Mouse (Mus musculus) mature B cell (primary cell): ENCODE data around the gene Zfand2b.

ENCODE experiments used
- in situ Hi-C: fragments of 300-500 bp; cut with MboI; formaldehyde crosslinking; loops from 2 replicates; pipeline ENCODE4 v1.14.3; 2019

The Zfand2b gene

DNA sequence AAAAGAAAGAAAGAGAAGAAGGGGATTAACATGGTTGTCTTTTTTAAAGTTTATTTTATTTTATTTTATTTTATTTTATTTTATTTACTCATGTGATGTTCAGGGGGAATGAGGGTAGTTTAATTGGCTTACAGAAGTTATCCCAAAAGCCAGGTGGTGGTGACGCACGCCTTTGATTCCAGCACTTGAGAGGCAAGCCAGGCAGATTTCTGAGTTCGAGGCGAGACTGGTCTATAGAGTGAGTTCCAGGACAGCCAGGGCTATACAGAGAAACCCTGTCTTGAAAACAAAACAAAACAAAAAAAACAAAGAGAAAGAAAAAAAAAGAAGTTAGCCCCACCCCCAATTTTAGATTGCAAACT, 8.2 kb upstream of the Zfand2b start:
- in situ Hi-C loops: no loop called here

DNA sequence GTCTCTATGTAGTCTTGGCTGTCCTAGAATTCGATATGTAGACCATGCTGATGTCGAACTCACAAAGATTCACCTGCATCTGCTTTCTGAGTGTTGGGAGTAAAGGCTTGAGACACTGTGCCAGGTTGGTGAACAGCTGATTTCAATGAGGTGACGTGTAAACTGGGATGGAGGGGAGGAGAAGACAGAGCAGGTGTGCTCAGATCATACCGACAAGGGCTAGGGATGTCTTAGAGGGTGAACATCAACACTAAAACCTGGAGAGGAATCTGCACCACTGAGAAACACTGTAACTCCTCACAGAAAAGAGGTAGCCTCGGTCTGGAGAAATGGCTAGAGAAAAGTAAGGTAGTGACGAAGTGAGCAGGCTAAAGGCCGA, 364 bp upstream of the Zfand2b start:
- in situ Hi-C loops: no loop called here

DNA sequence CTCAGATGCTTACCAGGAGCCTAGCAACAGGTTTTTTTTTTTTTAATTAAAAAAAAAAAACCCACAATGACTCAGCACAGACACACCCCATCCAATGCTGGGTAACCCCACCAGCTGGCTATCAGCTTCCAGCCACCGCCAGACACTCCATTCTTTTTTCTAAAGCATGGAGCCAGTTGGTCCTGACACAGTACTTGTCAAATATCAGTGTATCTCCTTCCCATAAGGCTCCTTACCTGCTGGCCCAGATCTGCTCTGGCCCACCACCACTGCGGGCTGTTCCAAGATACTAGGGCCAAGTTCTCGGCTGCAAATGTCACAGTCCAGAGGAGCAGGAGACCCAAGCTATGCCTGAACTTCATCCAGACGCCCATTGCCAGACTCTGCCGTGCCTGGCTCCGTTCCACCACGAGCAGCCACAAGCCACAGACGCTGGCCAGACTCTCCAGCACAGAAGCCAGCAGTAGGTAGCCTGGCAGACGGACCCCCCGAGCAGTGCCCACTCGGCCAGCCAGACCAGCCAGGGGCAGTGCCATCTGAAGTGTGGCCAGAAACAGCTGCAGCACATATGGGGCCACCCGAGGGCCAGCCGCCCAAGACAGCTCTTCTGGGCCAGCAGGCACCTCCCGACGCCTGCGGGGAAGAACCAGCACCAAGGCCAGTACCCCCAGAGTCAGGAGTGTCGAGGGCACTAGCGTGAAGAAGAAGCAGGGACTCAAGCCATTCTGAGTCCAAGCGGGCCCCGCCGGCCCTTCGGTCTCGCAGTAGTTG, 11.1 kb downstream of the Zfand2b start:
- in situ Hi-C loops: no loop called here

DNA sequence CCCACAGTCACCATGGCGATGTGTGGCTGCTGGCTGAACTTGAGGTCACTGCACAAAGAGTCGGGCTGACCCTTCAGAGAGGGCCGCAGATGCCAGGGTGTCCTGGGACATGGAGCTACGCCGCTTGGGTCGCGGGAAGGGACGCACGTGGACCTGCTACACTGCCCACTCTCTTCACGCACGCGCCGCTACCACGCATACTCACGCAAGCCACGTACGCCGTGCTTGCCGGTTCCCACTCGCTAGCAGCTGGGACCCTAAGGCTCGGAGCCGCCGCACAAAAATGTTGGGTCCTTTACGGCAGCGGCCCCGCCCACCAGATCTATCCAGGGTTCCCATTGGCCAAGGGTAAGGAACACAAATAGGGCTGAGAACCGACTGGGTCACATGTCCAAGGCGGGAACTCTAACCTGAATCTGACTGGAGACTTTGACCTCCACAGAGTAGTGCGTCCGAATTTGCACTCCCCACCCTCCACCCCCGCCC, 11.7 kb downstream of the Zfand2b start, which contains the start of gene Abcb6:
Gene Abcb6, minus strand, starts transcription at position 288 of the 486 bp plus-strand sequence.
- in situ Hi-C loops: no loop called here

GRCm38 (mm10) chr1:75180741-75181140, 12.3 kb downstream of the Zfand2b start:
- in situ Hi-C loops: no loop called here

GRCm38 (mm10) chr1:75181377-75181870, 13.0 kb downstream of the Zfand2b start:
- in situ Hi-C loops: no loop called here

- in situ Hi-C loops: no loop called here
These were observed 13.7 kb downstream of the Zfand2b start for GRCm38 (mm10) chr1:75182160-75182559.

- in situ Hi-C loops: no loop called here
These were observed 17.0 kb downstream of the Zfand2b start for GRCm38 (mm10) chr1:75185495-75185894.

DNA sequence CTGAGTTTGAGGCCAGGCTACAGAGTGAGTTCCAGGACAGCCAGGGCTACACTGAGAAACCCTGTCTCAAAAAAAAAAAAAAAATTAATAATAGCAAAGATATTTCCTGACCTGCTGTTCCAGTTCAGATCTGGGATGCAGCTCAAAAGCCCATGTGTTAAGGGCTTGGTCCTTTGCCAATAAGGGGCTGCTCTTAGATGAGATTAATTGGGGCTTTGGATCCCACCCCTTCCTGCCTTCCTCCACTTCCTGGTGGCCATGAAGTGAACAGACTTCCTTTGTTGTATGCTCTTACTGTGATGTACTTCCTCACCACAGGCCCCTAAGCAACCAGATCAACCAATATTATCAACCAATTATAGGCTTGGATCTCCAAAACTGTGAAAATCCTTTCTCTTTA, 18.7 kb downstream of the Zfand2b start:
- in situ Hi-C loops: no loop called here

DNA sequence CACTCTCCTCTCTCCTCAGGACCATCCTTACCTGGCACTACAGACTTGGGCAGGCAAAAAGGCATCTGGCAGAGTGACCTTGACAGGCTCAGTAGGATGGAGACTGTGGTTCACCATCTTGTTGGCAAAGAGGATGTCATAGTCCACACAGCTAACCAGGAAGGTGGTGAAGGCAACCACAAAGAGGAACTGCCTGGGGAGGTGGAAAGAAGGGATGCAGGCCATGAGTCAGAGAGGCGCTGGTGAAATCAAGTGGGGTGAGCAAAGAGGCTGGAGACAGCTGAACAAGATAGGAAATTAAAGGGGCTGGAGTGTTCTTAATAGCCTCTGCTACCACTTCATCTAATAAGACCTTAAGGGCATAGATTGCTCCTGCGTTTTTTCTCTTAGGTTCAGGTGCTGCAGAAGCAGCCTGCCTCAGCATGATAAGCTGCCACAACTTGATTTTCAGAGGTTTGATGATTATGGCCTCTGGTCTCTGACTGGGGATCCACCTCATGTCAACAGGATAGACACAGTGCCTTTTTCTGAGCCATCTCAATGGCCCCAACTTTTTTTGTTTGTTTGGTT, 19.6 kb downstream of the Zfand2b start:
- in situ Hi-C loops: no loop called here

GRCm38 (mm10) chr1:75190577-75190976, 22.1 kb downstream of the Zfand2b start:
- in situ Hi-C loops: no loop called here

GRCm38 (mm10) chr1:75191258-75191621, 22.8 kb downstream of the Zfand2b start:
- in situ Hi-C loops: no loop called here

GRCm38 (mm10) chr1:75191622-75192402, 23.4 kb downstream of the Zfand2b start, which contains the start of the genes Ankzf1 and Atg9a:
Gene Ankzf1, plus strand, starts transcription at chr1:75192151.
Gene Atg9a, minus strand, starts transcription at chr1:75192196.
- in situ Hi-C loops: no loop called here

DNA sequence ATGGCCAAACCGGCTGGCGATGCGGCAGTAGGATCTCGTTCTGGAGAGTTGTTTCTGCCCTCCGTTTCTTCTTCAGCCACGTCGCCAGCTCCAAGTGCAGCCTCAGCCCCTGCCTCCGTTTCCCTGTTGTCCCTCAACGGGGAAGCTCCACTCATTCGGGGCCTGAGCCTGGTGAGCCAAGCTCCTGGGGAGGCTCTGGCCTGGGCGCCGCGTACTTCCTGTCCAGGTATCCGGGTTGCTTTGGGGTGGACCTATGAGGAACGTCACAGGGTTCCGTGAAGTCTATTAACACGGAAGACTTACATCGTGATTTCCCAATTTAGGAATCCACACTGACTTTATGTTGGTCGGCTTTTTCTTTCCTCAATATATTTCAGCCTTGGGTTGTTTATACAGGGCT, 24.0 kb downstream of the Zfand2b start:
- in situ Hi-C loops: no loop called here

- in situ Hi-C loops: no loop called here
These were observed 32.8 kb downstream of the Zfand2b start for GRCm38 (mm10) chr1:75201236-75201635.

DNA sequence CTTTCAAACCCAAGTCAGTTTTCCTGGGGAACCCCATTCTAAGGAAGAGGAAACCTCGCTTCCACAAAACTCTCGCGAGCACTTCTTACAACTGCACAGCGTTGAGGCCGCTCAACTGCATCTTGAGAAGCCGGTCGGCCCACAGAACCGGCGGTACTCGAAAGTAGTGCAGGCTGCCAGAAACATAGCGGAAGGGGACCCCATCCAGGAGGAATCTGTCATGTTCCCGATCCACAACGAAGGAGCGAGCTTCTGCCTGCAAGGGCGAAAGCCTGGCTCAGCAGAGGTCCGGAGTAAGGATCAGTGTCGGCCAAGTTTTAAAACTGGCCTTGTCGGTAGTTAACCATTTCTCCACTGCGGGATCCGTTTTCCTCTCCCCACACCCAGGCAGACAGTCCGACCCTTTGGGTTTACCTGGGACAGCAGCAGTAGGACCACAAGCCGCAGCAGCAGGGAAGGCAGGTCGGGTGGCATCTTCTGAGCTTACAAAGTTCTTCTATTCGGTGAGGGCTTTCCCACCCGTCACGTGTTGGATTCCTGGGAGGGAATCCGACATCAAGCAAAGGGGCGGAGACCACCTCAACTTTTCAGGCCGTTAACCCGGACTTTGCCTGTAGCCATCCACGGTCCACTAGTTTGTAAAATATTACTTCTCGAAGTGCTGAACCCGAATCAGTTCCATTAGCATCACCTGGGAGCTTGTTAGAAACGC, 40.7 kb downstream of the Zfand2b start:
- in situ Hi-C loops: no loop called here

DNA sequence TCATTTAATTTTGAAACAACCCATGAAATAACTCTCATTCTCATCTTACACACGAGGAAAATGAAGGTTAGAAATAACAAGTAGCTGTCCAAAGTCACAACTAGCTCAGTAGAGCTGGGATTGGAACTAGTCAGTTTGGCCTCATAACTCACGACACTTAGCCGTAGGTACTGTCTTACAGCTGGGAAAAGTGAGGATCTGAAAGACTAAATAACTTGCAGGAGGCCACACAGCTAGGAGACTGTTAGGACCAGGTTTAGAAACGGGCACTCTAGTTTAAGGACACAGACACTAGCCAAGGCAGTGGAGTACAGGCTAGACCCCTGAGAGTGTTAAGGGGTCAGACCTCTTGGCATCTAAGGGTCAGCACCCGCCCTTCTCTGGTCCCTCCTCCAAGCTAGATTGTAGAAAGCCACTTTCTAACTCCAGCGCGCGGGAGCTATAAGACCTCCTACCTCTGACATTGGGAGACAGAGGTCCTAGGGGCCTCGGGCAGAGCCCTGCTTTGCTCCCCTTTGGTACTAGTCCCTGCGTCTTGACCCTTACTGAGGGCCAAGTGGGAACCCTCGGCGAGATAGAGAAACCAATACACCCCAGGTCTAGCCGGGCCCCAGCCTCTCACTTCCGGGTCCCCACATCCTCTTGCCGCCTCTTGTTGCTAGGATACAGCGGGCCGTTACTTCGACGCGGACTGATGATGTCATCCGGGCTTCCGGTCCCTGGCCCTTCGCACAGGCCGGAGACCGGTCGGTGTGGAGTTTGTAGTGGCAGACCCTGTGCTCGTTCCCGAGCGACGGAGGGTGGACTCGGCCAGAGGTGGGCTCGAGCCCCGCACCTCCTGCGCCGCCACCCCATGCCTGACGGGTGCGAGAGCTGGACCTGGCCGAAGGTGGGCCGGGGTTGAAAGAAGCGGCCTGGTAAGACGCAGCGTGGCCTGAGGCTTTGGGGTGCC, 42.0 kb downstream of the Zfand2b start, which contains the start of the genes Glb1l and Stk16:
Gene Glb1l, minus strand, starts transcription at position 678 of the 952 bp plus-strand sequence.
Gene Stk16, plus strand, starts transcription at position 703 of the 952 bp plus-strand sequence.
- in situ Hi-C loops: no loop called here

DNA sequence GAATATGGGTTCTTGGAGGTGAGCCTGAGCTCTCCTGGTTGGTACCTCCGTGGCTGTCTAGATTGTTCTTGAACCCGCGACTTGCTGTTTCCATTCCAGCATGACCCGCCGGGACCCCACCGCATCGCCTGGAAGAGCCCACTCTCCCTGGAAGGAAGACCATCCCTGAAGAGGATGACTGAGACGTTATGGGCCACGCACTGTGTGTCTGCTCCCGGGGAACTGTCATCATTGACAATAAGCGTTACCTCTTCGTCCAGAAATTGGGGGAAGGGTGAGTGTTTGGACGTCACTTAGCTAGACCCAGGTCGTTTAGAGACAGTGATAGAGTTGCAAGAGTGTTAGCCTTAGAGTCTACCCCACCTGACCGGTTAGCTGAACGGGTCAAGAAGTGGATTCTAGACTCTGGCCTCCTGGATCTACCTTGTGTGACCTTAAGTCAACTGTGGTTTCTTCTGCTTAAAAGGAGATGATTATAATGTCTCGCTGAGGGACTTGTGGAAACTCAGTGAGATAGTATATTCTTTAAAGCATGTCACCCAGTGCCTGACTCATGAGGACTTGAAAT, 42.8 kb downstream of the Zfand2b start:
- in situ Hi-C loops: no loop called here

- in situ Hi-C loops: no loop called here
These were observed 44.1 kb downstream of the Zfand2b start for GRCm38 (mm10) chr1:75212542-75212941.

DNA sequence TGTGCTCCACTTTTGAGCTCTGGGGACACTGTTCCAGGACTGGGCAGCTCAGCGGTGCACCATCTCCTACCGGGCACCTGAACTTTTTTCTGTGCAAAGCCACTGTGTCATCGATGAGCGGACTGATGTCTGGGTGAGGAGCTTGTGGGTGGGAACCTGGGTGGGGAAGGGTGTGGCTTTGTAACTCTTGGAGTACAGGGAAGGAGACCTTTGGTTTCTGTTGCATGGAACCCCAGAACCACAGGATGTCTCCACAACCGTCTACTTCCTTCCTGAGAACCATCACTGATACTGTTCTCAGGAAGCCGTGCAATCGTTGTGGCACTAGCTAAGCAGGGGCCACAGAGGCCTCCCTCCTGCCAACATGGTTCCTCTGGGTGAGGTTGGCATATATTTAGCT, 44.6 kb downstream of the Zfand2b start:
- in situ Hi-C loops: no loop called here
